Mouse (Mus musculus) B cell, adult 2 months (primary cell): ENCODE measurements around the gene Tdrd5.
"Not testable (repeated sequence)": the region's sequence is repeated elsewhere in the genome, so short reads cannot be mapped to it uniquely, and the experiment has no call there.

Source experiments
- DNase-seq, 2 experiments: peaks; one replicate each; pipeline ENCODE4 v3.0.0; 2022

The Tdrd5 gene

DNA sequence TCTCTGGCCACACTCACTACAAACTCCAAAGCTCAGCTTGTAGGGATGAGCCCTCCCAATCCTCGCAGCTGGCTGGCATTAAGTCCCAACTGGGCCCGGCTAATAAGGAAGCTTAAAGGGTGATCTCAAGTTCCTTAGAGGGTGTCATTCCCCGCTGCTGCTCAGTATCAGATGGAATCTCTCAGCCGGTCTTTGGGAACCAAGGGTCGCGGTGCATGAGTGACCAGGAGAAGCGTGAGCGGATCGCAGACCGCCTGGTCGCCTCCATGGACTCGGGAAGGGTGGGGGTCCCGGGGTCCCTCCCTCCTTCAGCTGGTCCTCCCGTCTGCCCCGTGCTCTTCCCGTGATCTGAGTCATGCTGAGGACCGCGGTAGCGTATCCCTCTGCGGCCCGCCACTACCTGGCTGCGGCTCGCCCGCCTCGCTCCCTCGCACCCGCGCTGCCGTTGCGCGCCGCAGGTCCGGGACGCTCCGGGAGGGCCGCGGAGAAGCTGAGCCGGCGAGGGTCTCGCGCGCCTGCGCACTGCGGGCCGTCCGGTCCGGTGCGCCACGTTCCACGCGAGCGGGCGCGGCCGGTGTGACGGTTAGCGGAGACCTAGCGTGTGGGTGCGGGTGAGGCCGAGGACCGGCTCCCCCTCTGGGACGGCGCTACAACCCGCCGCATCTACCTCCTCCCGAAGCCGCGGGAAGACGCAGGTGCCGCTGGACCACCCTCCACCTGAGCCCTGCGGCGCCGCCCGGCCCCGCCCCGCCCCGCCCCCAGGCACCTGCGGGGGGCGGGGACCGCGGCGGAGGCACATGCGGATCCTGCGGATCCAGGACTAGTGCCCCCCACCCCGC, at the start of gene Tdrd5:
Gene Tdrd5, minus strand, starts transcription at position 754 of the 839 bp plus-strand sequence.
- peak; percentile 4 to 15 for DNase-seq

- no peak for DNase-seq
These were observed 49.0 kb upstream of the Tdrd5 start for GRCm38 (mm10) chr1:156352466-156352865.

- no peak for DNase-seq
These were observed 47.0 kb upstream of the Tdrd5 start for GRCm38 (mm10) chr1:156350441-156350840.

DNA sequence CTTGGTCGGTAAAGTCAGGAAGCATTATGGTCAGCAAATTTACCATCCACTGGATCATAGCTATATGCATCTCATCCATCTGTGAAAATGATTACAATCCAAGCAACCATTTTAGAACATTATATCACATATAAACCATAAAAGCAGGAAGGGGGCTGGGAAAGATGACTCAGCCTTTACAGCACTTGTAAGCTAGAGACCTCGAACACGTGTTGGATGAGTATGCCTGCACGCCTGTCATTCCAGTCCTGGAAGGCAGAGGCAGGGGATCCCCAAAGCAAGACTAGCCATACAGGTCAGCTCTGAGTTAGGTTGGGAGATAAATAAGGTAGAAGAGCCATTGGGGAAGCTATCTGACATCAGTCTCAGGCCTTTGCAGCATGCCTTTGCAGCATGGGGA, 45.6 kb upstream of the Tdrd5 start:
- no peak for DNase-seq

GRCm38 (mm10) chr1:156345633-156346032, 42.2 kb upstream of the Tdrd5 start:
- no peak for DNase-seq

DNA sequence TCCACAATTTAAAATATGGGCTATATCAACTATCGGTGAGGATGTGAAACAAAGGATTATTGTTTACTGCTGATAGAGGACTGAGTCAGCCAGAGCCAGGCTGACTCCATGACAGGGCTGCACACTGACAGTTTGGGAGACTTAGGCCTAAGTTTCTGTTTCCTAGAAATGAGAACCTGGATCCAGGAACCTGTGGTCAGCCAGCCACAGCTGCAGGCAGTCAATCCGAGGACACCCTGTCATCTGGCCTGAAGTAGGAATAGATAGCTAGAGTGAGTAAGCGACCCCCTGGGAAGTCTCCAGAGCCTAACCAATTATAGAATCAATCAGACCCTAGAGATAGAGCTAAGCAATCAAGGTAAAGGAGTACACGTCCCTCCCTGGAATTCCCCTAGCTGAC, 41.0 kb upstream of the Tdrd5 start:
- no peak for DNase-seq

GRCm38 (mm10) chr1:156340847-156341246, 37.4 kb upstream of the Tdrd5 start:
- DNase-seq = no peak

- DNase-seq = no peak
These were observed 19.7 kb upstream of the Tdrd5 start for GRCm38 (mm10) chr1:156323126-156323525.

GRCm38 (mm10) chr1:156310630-156311029, 7.2 kb upstream of the Tdrd5 start, which contains the start of gene Nphs2:
TSS of gene Nphs2 (plus strand) at chr1:156310727.
- no peak for DNase-seq

DNA sequence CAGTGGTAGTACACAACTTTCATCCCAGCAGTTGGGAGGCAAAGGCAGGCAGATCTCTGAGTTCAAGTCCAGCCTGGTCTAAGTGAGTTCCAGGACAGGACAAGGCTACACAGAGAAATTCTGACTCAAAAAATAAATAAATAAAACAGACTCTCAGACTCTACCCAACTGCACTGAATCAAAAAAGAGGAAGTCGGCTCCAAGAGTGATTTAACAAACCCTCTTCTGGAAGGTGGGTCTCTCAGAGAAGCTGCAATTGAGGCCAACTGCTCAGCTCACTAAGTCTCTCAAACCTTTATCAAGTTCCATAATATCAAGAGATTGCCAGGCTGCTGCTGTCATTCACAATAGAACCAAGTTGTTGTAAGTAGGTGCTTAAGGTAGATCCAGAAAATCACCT, 5.1 kb upstream of the Tdrd5 start:
- no peak for DNase-seq

DNA sequence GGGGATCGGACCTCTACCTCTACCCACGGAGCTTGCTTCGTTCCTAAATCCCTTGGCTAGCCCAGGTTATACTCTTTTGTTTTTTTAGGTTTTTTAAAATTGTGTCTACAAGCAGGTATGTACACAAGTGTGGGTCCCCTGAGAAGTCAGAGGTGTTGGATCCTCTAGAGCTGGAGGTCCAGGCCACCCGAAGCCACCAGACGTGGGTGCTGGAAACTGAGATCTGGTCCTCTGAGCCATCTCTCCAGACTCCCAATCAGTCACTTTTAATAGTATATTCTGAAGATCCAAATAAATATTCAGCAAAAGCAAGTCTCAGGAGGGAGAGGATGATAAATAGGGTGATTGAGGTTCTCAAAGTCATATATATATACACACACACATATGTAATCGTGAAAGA, 13.4 kb downstream of the Tdrd5 start:
- no peak for DNase-seq

GRCm38 (mm10) chr1:156289222-156289587, 14.3 kb downstream of the Tdrd5 start:
- not testable (repeated sequence) for DNase-seq

GRCm38 (mm10) chr1:156288556-156289221, 14.8 kb downstream of the Tdrd5 start:
- no peak for DNase-seq

DNA sequence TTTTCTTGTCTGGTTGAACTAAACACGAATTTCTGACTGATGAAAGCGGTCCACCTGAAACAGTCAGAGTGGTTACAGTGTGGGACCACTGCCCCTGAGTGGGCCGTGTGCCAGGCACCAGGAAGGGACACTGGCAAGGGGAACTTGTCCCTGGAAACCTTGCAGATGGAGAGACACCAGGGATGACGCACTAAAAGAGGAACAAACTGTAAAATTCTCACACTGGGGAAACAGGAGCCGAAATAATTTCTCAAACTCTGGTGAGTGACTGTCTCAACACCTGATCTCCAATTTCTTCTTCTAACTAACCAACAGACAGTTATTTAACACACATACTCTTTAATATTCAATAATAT, 17.9 kb downstream of the Tdrd5 start:
- no peak for DNase-seq

DNA sequence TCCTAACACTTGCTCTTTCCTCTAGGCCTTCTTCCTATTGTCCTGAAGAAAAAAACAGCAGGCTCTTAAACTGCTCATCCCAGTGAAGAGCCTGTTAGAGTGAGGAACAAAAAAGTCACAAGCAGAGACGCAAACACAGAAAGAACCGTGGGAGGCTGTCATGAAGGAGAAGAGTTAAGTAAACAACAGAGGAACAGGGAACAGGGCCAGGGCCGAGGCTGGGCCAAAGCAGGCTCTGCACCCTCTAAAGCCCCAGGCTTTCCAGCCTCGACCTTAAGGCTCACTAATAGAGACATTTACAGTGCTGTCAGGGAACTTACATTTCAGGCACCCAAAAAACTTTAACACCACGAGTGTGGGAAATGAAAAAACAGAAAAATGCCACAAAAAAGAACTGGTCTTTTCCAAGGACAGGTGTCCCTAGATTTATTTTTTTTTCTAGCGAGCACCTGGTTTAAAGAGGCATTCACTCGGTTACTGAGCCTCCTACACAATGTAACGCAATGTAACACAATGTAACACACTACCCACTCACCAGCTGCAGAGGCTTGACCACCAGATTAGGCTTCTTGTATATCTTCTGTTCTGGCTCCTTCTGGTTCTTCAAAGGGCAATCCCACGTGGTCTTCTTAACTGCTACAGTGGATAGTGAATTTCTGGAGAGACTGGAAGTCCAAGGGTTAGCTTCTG, 18.5 kb downstream of the Tdrd5 start:
- DNase-seq = no peak

DNA sequence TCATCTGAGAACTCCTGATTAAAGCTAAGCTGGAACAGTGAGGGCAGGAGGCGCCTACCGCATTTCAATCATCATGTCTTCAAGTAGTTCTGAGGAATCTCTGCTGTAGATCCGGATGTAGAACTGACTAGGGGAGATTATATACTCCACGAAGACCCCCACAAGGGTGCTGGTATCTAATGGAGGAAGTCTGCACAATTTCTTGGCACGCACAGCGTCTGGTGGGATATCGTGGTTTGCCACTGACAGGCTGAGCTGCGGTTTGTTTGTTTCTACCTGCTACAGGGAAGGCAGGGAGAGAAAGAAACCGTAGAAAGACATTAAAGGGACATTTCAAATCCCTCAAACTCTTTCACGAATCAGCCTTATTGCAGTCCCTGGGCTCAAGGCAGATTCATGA, 19.3 kb downstream of the Tdrd5 start:
- no peak for DNase-seq

DNA sequence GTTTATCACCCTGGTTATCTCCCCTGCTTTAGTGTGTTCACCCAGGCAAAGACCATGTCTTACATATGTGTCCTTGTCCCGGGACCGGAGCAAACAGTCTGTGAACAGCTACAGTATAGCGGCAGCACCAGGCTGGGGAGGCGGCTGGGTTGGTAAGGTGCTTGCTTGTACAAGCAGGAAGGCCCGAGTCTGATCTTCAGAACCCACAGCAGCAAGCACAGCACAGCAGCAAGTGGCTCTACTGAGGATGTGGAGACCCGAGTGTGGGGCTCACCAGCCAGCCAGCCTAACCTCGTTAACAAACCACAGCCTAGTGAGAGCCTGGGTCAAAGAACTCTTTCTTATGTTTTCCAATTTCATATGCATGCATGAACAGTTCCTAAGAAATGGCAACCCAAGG, 23.3 kb downstream of the Tdrd5 start:
- DNase-seq = no peak

GRCm38 (mm10) chr1:156273647-156274046, 29.8 kb downstream of the Tdrd5 start:
- no peak for DNase-seq

DNA sequence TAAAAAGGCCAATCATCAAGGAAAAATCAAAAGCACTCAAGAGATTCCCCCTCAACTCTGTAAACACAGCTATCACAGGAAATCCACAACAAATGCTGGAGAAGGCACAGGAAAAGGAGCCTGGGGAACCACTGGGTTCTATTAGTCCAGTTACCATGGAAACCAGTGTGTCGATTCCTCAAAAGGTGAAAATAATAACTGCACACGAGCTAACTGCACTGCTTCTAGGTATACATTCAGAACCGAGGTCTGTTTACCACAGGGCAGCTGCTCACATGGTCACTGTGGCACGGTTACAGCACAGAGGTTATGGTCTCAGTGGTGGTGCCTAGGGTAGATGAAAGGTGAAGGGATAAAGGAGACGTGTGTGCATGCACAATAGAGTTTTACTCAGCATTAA, 31.8 kb downstream of the Tdrd5 start:
- no peak for DNase-seq

GRCm38 (mm10) chr1:156270471-156270870, 33.0 kb downstream of the Tdrd5 start:
- DNase-seq = no peak

DNA sequence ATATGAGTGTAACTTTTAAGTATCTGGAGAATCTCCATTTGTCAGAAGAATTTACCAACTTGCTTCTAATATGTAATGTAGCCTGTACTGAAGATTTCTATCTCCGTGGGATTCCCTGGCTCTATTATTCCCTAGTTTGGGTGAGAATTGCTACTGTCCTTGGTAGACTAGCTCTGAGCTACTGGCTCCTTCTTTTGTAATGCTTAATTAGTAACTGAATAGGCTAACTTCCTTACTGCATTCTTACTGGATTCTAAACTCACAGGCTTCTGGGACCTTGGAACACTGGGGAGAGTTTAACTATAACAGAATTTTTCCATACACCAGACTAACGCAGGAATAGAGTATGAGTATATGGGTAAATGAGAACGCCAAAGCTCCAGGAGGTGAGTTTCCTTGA, 34.9 kb downstream of the Tdrd5 start:
- not testable (repeated sequence) for DNase-seq

GRCm38 (mm10) chr1:156263946-156264345, 39.5 kb downstream of the Tdrd5 start:
- no peak for DNase-seq

DNA sequence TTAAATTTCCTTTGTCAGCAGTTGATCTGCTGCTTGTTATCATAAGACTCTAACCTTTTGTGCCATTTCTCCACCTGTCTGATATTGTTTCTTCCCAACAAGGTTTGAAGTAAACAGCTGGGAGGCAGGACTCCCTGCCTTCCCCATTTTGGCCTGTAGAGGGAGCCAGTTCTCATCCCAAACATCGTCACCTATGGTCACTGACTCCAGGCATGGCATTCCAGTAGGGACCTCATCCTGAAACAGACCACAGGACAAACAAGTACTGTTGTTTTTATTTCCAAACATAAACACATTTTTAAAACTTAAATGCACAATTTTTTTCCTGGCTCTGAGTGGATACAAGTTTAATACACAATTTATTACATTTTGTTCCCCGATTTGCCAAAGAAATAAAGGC, 40.1 kb downstream of the Tdrd5 start:
- DNase-seq = peak; percentile 27 to 42

DNA sequence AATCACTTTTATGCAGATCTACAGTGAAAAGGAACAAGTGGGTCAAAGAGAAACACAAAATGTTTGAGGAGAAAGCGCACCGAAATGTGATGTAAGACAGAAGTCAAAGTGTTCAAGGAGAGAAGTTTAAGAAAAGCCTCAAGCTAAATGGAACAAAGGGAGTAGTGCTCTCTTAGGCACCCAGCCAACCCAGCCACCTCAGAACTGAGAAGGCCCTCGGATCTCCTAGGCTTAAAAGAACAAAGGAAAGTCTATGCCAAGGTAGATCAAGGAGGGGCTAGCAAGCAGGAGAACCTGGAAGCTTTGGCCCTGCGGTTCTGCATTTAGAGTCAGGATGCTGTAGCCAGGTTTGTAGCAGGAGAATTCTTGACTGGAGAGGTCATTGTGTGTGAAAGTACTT, 48.6 kb downstream of the Tdrd5 start:
- DNase-seq = no peak
